In the genomic region with DNA sequence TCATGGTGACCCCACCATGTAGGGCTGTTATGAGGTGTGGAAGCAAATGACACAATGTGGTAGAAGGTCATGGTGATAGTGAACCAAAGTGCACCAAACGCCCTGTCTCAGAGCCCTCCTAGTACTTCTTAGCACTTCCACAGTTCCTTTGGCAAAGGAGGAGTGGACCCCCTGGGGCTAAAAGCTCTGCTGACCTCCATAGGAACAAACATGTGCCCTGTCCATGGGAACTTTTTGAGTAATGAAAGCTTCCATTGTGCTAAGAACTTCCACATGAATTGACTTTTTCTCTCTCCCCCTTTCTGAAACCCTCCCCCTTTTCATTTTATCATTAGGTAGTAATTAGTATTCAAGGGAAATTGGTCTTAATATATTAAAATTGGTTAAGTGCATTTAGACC, we compare ENCODE assay signal across 19 mouse cellular contexts.
DNase-seq lines count a peak whose midpoint lies in the region; ATAC-seq lines count a peak whose summit lies in the region.
"Had no signal": no experiment of that assay in that cellular context is flagged by ENCODE, and none has a peak within 500 bp of the region (broad histone marks: within the 10 kb centered on the region; RNA-seq: fewer than 3 reads in every experiment).

No protein-coding gene starts in this region.

- DNase-seq in forebrain, embryonic 14.5 days (ENCODE audit: low spot score): peak; percentile 47
- no peak for DNase-seq in hindbrain, embryonic 14.5 days (ENCODE audit: low spot score)
- no peak for DNase-seq in right cerebral cortex, postnatal 10 days (ENCODE audit: low spot score in 2 of 2)
- DNase-seq: adrenal gland, postnatal 36 days; cerebellum, adult 9-10 months; heart, postnatal 36 days; thymus, postnatal 4 days had no signal

- 4% methylated on average over 1 of the region's 1 CpGs for WGBS in forebrain, embryonic 14.5 days
- WGBS in forebrain, embryonic 12.5 days: 0% methylated on average over 1 of the region's 1 CpGs
- 11% methylated on average over 1 of the region's 1 CpGs for WGBS in neural tube, embryonic 13.5 days
- 4% methylated on average over 1 of the region's 1 CpGs for WGBS in neural tube, embryonic 15.5 days
- 6% methylated on average over 1 of the region's 1 CpGs for WGBS in hindbrain, embryonic 14.5 days

- H3K27ac ChIP-seq in forebrain, embryonic 14.5 days (ENCODE audit: low read depth, low read length): peak overlapping the region; percentile 14; the same call in 1 of the 2 replicates
- no peak overlapping the region for H3K27ac ChIP-seq in forebrain, embryonic 12.5 days
- H3K27ac ChIP-seq in neural tube, embryonic 13.5 days (replicated peaks): peak overlapping the region; percentile 61
- H3K27ac ChIP-seq in neural tube, embryonic 15.5 days (replicated peaks): no peak overlapping the region
- peak overlapping the region; percentile 65; the same call in 1 of the 2 replicates for H3K27ac ChIP-seq in hindbrain, embryonic 14.5 days
- H3K27ac ChIP-seq: heart, embryonic 13.5 days; liver, embryonic 12.5 days; macrophage; neural tube, embryonic 12.5 days had no signal

- no peak for ATAC-seq in forebrain, embryonic 14.5 days
- no peak for ATAC-seq in forebrain, embryonic 12.5 days (ENCODE audit: low FRiP score)
- ATAC-seq in neural tube, embryonic 13.5 days (ENCODE audit: low read depth): no peak
- no peak for ATAC-seq in neural tube, embryonic 15.5 days (ENCODE audit: low FRiP score)
- no peak for ATAC-seq in hindbrain, embryonic 14.5 days (ENCODE audit: low FRiP score)
- no peak for ATAC-seq in monocyte, adult 5-6 weeks (replicated peaks; ENCODE audit: insufficient number of reproducible peaks, low FRiP score, low TSS enrichment, poor library complexity, severe bottlenecking)
- ATAC-seq in activated CD4-positive, CD25-positive, alpha-beta regulatory T cell, adult 4 months: no peak
- ATAC-seq: intestine, embryonic 16.5 days; liver, embryonic 12.5 days had no signal

- no peaks in the 10 kb centered on the region for H3K9me3 ChIP-seq in forebrain, embryonic 14.5 days (replicated peaks; ENCODE audit: control insufficient read depth, low read length)
- no peaks in the 10 kb centered on the region for H3K9me3 ChIP-seq in forebrain, embryonic 12.5 days
- no peaks in the 10 kb centered on the region for H3K9me3 ChIP-seq in neural tube, embryonic 13.5 days
- no peaks in the 10 kb centered on the region for H3K9me3 ChIP-seq in neural tube, embryonic 15.5 days (replicated peaks)
- H3K9me3 ChIP-seq in hindbrain, embryonic 14.5 days (ENCODE audit: control insufficient read depth, low read length): no peaks in the 10 kb centered on the region
- H3K9me3 ChIP-seq: heart, embryonic 13.5 days; liver, embryonic 12.5 days; neural tube, embryonic 12.5 days had no signal

- peaks cover 27% of the 10 kb centered on the region for H3K4me1 ChIP-seq in forebrain, embryonic 14.5 days (ENCODE audit: control insufficient read depth, insufficient read depth, low read length)
- H3K4me1 ChIP-seq in forebrain, embryonic 12.5 days: peaks cover 25% of the 10 kb centered on the region
- H3K4me1 ChIP-seq in neural tube, embryonic 13.5 days (replicated peaks): peaks cover 70% of the 10 kb centered on the region
- peaks cover 46% of the 10 kb centered on the region for H3K4me1 ChIP-seq in neural tube, embryonic 15.5 days
- H3K4me1 ChIP-seq in hindbrain, embryonic 14.5 days (replicated peaks; ENCODE audit: control insufficient read depth, insufficient read depth, low read length): peaks cover 22% of the 10 kb centered on the region

- no peaks in the 10 kb centered on the region for H3K27me3 ChIP-seq in forebrain, embryonic 14.5 days (replicated peaks; ENCODE audit: control insufficient read depth, insufficient read depth, low read length)
- H3K27me3 ChIP-seq in forebrain, embryonic 12.5 days: peaks cover 64% of the 10 kb centered on the region
- H3K27me3 ChIP-seq in neural tube, embryonic 13.5 days: peaks cover 24% of the 10 kb centered on the region
- H3K27me3 ChIP-seq in neural tube, embryonic 15.5 days (replicated peaks): no peaks in the 10 kb centered on the region
- no peaks in the 10 kb centered on the region for H3K27me3 ChIP-seq in hindbrain, embryonic 14.5 days (ENCODE audit: control insufficient read depth, insufficient read depth, low read length)
- H3K27me3 ChIP-seq: CH12.LX; heart, embryonic 13.5 days; liver, embryonic 12.5 days; neural tube, embryonic 12.5 days had no signal

- H3K4me3 ChIP-seq in forebrain, embryonic 14.5 days (ENCODE audit: low read depth, low read length): no peak overlapping the region
- H3K4me3 ChIP-seq in forebrain, embryonic 12.5 days (replicated peaks): no peak overlapping the region
- no peak overlapping the region for H3K4me3 ChIP-seq in neural tube, embryonic 13.5 days
- H3K4me3 ChIP-seq in neural tube, embryonic 15.5 days (replicated peaks): no peak overlapping the region
- no peak overlapping the region for H3K4me3 ChIP-seq in hindbrain, embryonic 14.5 days (replicated peaks; ENCODE audit: low read length)
- H3K4me3 ChIP-seq: heart, embryonic 13.5 days; liver, embryonic 12.5 days; neural tube, embryonic 12.5 days had no signal

- H3K36me3 ChIP-seq in forebrain, embryonic 14.5 days (ENCODE audit: control insufficient read depth, insufficient read depth, low read length): no peaks in the 10 kb centered on the region
- no peaks in the 10 kb centered on the region for H3K36me3 ChIP-seq in forebrain, embryonic 12.5 days (replicated peaks)
- H3K36me3 ChIP-seq in neural tube, embryonic 13.5 days: no peaks in the 10 kb centered on the region
- no peaks in the 10 kb centered on the region for H3K36me3 ChIP-seq in neural tube, embryonic 15.5 days
- H3K36me3 ChIP-seq in hindbrain, embryonic 14.5 days (replicated peaks; ENCODE audit: control insufficient read depth, insufficient read depth): no peaks in the 10 kb centered on the region
- H3K36me3 ChIP-seq: heart, embryonic 13.5 days; neural tube, embryonic 12.5 days had no signal

- H3K4me2 ChIP-seq in forebrain, embryonic 14.5 days (ENCODE audit: low read length): no peak overlapping the region
- no peak overlapping the region for H3K4me2 ChIP-seq in forebrain, embryonic 12.5 days
- H3K4me2 ChIP-seq in neural tube, embryonic 13.5 days: no peak overlapping the region
- H3K4me2 ChIP-seq in neural tube, embryonic 15.5 days: no peak overlapping the region
- no peak overlapping the region for H3K4me2 ChIP-seq in hindbrain, embryonic 14.5 days (replicated peaks)
- H3K4me2 ChIP-seq: heart, embryonic 13.5 days; liver, embryonic 12.5 days; lung, embryonic 14.5 days had no signal

- H3K9ac ChIP-seq in forebrain, embryonic 14.5 days (ENCODE audit: low read length): no peak overlapping the region
- H3K9ac ChIP-seq in forebrain, embryonic 12.5 days: no peak overlapping the region
- no peak overlapping the region for H3K9ac ChIP-seq in neural tube, embryonic 13.5 days
- no peak overlapping the region for H3K9ac ChIP-seq in neural tube, embryonic 15.5 days (replicated peaks)
- no peak overlapping the region for H3K9ac ChIP-seq in hindbrain, embryonic 14.5 days
- H3K9ac ChIP-seq: heart, embryonic 13.5 days; liver, embryonic 12.5 days; lung, embryonic 14.5 days; neural tube, embryonic 12.5 days had no signal

Comparison
In these comparisons a context has a peak if more than half of its experiments do, and no peak if none do; other contexts are left out.
1. H3K27ac ChIP-seq: peak in forebrain, embryonic 14.5 days (single experiment), neural tube, embryonic 13.5 days (single experiment) and hindbrain, embryonic 14.5 days (single experiment); none in forebrain, embryonic 12.5 days (single experiment) and neural tube, embryonic 15.5 days (single experiment).